Mouse (Mus musculus): ENCODE data around the gene Polr2l. TPM values are rescaled to one million over a fixed set of nuclear protein-coding genes. Genes with fewer than 3 reads are reported as not detected.

Gene Polr2l
- 48.0 and 50.5 TPM in 2 replicates for polyA plus RNA-seq (2015; fragmentation: Nextera tagmentation; extraction: Ambion mirVana)

DNA sequence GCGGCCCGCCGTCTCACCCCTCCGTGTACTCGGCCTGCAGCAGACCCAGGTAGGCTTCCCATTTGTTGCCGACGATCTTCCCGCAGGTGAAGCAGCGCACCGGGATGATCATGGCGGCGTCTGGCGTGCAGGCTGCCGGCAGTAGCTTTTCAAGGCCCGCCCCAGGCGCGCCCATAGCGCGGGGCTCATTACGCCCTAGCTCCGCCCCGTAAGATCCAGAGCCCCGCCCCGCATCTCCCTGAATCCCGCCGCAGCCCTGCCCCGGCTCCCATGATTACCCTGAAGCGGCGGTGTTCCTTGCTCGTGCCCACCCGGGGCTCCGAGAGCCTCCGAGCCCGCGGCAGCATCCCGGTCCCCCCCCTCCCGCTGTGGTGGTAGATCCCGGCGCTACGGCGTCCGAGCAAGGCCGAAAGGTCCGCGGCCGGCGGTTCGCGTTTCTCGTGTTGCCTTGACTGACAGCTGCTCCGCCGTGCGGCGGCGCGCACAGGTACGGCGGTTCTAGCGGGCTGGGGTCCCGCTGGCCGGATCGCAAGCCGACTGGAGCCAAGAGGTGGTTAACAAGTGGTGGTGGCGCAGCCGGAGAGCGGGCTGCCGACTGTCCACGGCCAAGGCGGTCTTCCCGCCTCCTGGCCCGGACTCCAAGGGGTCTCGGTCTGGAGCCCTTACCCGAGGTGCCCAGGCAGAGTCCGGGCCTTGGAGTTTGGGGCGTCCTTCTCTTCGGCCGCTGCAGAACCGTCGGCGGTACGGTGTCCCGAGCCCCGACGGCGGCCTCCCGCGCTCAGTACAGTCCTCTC is at the start of gene Polr2l, which contains the start of gene Tspan4:
Gene Polr2l, minus strand, starts transcription at position 122 of the 794 bp plus-strand sequence.
Gene Tspan4, plus strand, starts transcription at position 230 of the 794 bp plus-strand sequence.
- H3K4me2 ChIP-seq (replicated peaks; ENCODE audit: low read depth, low read length), result peak within 1 kb of the TSS; percentile 94
- peaks cover 26% of the 10 kb centered on the region for H3K4me1 ChIP-seq (ENCODE audit: insufficient read depth, low read depth, low read length)
- under 1% methylated on average over 81 of the region's 87 CpGs for WGBS
- DNase-seq (ENCODE audit: low spot score) (peak; percentile 89), ATAC-seq (peak; percentile 52)
- H3K9ac ChIP-seq (replicated peaks; ENCODE audit: low read depth), result peak within 1 kb of the TSS; percentile 77
- TF ChIP-seq CTCF (IDR thresholded peaks at IDR 0.05) (0 out of 2 replicates have a peak, but pooled peaks have one; percentile 6), EP300 (IDR thresholded peaks at IDR 0.05) (no peak)
- peak within 1 kb of the TSS; percentile 98 for H3K27ac ChIP-seq (ENCODE audit: low read length)
- H3K27me3 ChIP-seq (replicated peaks; ENCODE audit: insufficient read depth, low read length), result no peaks in the 10 kb centered on the region
- H3K9me3 ChIP-seq (ENCODE audit: low read length), result no peaks in the 10 kb centered on the region
- H3K4me3 ChIP-seq (ENCODE audit: low read depth, low read length), result peak within 1 kb of the TSS; percentile 68
- peaks cover 15% of the 10 kb centered on the region for H3K36me3 ChIP-seq (ENCODE audit: insufficient read depth, low read length)

DNA sequence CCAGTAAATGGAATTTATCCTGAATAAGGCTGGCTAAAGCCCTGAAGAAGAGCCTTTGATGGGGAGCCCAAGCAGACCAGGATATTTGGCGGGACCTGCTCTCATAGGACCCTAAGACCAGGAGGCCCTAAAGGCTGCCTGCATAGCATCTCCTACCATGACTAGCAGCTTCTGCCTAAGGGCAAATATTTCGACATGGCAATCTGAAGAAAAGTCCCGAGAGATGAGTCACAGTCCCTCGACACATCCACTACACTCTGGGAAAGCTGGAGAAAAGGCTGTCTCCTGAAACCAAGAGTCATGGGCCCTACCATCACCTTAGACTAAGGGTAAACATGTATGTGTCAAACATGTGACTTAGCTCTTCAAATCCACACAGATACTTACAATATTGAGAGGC is 49.3 kb upstream of the Polr2l start:
- Histone ChIP-seq H3K4me2 (replicated peaks; ENCODE audit: low read depth, low read length) (no peak overlapping the region), H3K4me1 (ENCODE audit: insufficient read depth, low read depth, low read length) (no peaks in the 10 kb centered on the region), H3K4me3 (ENCODE audit: low read depth, low read length) (no peak overlapping the region), H3K9ac (replicated peaks; ENCODE audit: low read depth) (no peak overlapping the region), H3K27me3 (replicated peaks; ENCODE audit: insufficient read depth, low read length) (no peaks in the 10 kb centered on the region), H3K36me3 (ENCODE audit: insufficient read depth, low read length) (peaks cover 10% of the 10 kb centered on the region; the same call in 1 of the 2 replicates), H3K27ac (ENCODE audit: low read length) (no peak overlapping the region), H3K9me3 (ENCODE audit: low read length) (no peaks in the 10 kb centered on the region)
- TF ChIP-seq EP300 (IDR thresholded peaks at IDR 0.05) (no peak), CTCF (IDR thresholded peaks at IDR 0.05) (no peak)
- no peak for ATAC-seq
- no peak for DNase-seq (ENCODE audit: low spot score)
- WGBS, result 86% methylated on average over 4 of the region's 4 CpGs

DNA sequence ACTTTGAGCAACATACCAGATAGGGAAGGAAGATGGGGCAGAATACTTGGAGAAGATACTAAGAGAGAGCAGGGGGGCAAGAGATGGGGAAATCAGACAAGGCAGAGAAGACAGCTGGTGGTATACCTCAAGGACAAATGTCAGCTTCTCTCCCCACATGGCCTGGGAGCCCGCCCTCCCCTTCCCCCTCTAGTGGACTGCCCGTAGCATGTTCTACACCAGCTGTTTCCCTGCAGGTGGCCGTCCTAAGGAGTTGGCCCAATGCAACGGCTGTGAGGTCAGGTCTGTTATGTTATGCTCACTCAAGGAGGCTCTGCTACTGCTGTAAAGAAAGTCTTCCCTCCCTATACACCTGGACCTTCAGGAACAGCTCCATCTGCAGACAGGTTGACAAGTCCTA is 48.1 kb upstream of the Polr2l start:
- WGBS, result 43% methylated on average over 3 of the region's 4 CpGs
- Histone ChIP-seq H3K4me2 (replicated peaks; ENCODE audit: low read depth, low read length) (no peak overlapping the region), H3K27me3 (replicated peaks; ENCODE audit: insufficient read depth, low read length) (no peaks in the 10 kb centered on the region), H3K36me3 (ENCODE audit: insufficient read depth, low read length) (peaks cover 7% of the 10 kb centered on the region), H3K27ac (ENCODE audit: low read length) (no peak overlapping the region), H3K4me3 (ENCODE audit: low read depth, low read length) (no peak overlapping the region), H3K4me1 (ENCODE audit: insufficient read depth, low read depth, low read length) (no peaks in the 10 kb centered on the region), H3K9ac (replicated peaks; ENCODE audit: low read depth) (no peak overlapping the region), H3K9me3 (ENCODE audit: low read length) (no peaks in the 10 kb centered on the region)
- TF ChIP-seq EP300 (IDR thresholded peaks at IDR 0.05), result no peak
- TF ChIP-seq CTCF (IDR thresholded peaks at IDR 0.05), result no peak
- DNase-seq (ENCODE audit: low spot score), result no peak
- no peak for ATAC-seq

DNA sequence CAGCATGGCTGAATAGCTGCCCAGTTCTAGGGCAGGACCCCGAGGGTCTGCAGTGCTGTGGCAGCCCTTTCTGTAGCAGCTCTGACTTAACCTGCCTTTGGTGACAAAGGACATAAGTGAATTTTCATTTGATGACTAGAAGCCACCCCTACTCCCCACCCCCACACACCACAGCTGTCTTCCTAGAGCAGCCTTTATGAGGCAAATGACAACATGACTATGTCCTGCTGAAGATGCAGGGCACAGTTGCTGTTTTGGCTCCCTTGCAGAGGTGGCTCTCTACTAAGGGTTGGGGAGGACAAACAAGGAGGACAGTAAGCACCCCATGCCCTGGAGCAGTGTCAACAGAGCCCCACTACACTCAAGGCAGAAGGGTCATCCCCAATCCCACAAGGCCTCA is 44.9 kb upstream of the Polr2l start:
- Histone ChIP-seq H3K27ac (ENCODE audit: low read length) (no peak overlapping the region), H3K9ac (replicated peaks; ENCODE audit: low read depth) (no peak overlapping the region), H3K4me3 (ENCODE audit: low read depth, low read length) (no peak overlapping the region), H3K27me3 (replicated peaks; ENCODE audit: insufficient read depth, low read length) (no peaks in the 10 kb centered on the region), H3K4me1 (ENCODE audit: insufficient read depth, low read depth, low read length) (no peaks in the 10 kb centered on the region), H3K4me2 (replicated peaks; ENCODE audit: low read depth, low read length) (no peak overlapping the region), H3K9me3 (ENCODE audit: low read length) (no peaks in the 10 kb centered on the region), H3K36me3 (ENCODE audit: insufficient read depth, low read length) (peaks cover 10% of the 10 kb centered on the region)
- TF ChIP-seq EP300 (IDR thresholded peaks at IDR 0.05) (no peak), CTCF (IDR thresholded peaks at IDR 0.05) (no peak)
- 94% methylated on average over 1 of the region's 1 CpGs for WGBS
- no peak for ATAC-seq
- no peak for DNase-seq (ENCODE audit: low spot score)

DNA sequence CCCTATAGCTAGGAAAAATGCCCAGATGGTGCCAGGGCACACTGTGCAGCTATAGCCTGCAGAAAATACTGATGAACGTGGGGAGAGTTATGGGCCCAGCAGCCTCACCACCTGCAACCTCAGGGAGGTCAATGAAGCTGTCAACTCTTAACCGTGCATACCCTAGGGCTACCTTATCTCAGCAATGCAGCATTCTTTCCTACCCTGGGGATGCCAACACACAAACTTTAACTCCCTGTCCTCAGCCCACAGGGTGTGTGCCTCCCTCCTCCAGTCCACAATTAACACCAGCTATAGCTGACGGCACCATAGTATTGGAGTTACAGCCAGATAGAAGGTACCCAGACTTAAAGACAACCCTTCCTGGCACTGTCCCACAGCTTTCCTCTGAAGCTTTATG is 44.0 kb upstream of the Polr2l start:
- Histone ChIP-seq H3K36me3 (ENCODE audit: insufficient read depth, low read length) (peaks cover 10% of the 10 kb centered on the region), H3K4me2 (replicated peaks; ENCODE audit: low read depth, low read length) (no peak overlapping the region), H3K9ac (replicated peaks; ENCODE audit: low read depth) (no peak overlapping the region), H3K27me3 (replicated peaks; ENCODE audit: insufficient read depth, low read length) (no peaks in the 10 kb centered on the region), H3K27ac (ENCODE audit: low read length) (no peak overlapping the region), H3K9me3 (ENCODE audit: low read length) (no peaks in the 10 kb centered on the region), H3K4me3 (ENCODE audit: low read depth, low read length) (no peak overlapping the region), H3K4me1 (ENCODE audit: insufficient read depth, low read depth, low read length) (no peaks in the 10 kb centered on the region)
- TF ChIP-seq CTCF (IDR thresholded peaks at IDR 0.05) (no peak), EP300 (IDR thresholded peaks at IDR 0.05) (no peak)
- ATAC-seq (no peak), DNase-seq (ENCODE audit: low spot score) (no peak)
- WGBS, result 72% methylated on average over 3 of the region's 3 CpGs

DNA sequence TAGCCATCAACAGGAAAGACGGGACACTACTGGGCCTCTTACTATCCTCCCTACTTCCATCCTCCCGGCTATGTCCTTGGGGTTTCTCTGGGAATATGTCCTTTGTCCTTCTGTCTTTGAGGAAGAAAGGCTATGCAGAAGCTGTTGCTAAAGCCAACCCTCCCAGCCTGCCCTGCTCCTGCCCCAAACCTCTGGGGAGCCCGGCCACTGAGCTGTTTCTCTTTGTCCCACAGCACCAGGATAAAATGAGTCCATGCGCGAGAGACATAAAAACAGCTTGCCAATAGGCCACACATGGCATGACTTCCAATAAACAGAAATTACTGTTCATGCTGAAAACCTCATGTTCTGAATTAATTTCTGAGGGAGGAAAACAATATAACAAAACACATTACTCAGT is 43.4 kb upstream of the Polr2l start:
- 89% methylated on average over 5 of the region's 5 CpGs for WGBS
- Histone ChIP-seq H3K4me1 (ENCODE audit: insufficient read depth, low read depth, low read length) (no peaks in the 10 kb centered on the region), H3K9ac (replicated peaks; ENCODE audit: low read depth) (no peak overlapping the region), H3K27me3 (replicated peaks; ENCODE audit: insufficient read depth, low read length) (no peaks in the 10 kb centered on the region), H3K27ac (ENCODE audit: low read length) (no peak overlapping the region), H3K9me3 (ENCODE audit: low read length) (no peaks in the 10 kb centered on the region), H3K4me3 (ENCODE audit: low read depth, low read length) (no peak overlapping the region), H3K36me3 (ENCODE audit: insufficient read depth, low read length) (peaks cover 10% of the 10 kb centered on the region), H3K4me2 (replicated peaks; ENCODE audit: low read depth, low read length) (no peak overlapping the region)
- TF ChIP-seq EP300 (IDR thresholded peaks at IDR 0.05) (no peak), CTCF (IDR thresholded peaks at IDR 0.05) (no peak)
- DNase-seq (ENCODE audit: low spot score) (no peak), ATAC-seq (no peak)
